Mouse (Mus musculus): ENCODE measurements around the gene Sema4a. TPM values are rescaled to one million over a fixed set of nuclear protein-coding genes. Genes with fewer than 3 reads are reported as not detected.
A peak's percentile ranks its signal among the peaks of the same experiment; 100 is the strongest.

Sema4a gene
- polyA plus RNA-seq, 1 experiment = 2.3 TPM

DNA sequence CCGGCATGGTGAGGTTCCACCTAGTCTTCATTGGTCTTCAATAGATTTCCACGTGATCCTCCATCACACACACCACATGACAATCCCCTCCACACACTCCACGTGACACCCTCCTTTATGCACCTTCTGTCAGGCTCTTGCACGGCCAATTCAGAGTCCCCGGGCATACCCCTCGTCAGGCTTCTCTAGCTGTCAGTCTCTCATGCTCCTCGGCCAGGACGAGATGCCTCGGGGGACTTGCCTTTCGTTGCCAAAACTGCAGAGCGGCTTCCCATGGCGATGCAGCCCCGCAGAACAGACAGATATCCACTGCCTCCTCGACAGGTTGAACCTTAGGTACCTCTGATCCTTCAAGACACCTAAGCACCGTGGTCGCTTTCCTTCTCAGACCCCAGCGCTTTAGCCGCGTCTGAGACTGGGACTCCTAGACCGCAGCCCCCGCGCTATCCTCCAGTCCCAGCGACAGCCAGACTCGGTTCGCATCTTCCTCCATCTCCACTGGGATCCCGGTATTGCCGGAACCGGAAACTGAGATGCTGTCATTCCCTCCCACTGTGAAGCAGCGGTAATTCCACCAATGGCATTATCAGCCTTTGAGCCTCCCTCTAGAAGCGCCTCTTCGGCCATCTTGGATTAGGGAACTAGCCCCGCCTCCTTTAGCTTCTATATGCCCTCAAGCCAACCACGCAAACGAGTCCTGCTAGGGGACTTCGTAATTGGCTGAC lies 36.2 kb downstream of the Sema4a start, which contains the start of gene Slc25a44:
Gene Slc25a44, minus strand, starts transcription at position 535 of the 725 bp plus-strand sequence.
- H3K27ac ChIP-seq (ENCODE audit: insufficient read depth, low read length) = no peak within 1 kb of the TSS
- H3K27me3 ChIP-seq (ENCODE audit: control insufficient read depth, insufficient read depth, low read length, poor library complexity, severe bottlenecking) = no peaks in the 10 kb centered on the region
- TF ChIP-seq POLR2A (IDR thresholded peaks at IDR 0.05; ENCODE audit: insufficient read depth, low read length) (no peak), CTCF (IDR thresholded peaks at IDR 0.05; ENCODE audit: low read depth, low read length) (no peak), EP300 (IDR thresholded peaks at IDR 0.05; ENCODE audit: insufficient read depth, low read depth, low read length) (no peak)

DNA sequence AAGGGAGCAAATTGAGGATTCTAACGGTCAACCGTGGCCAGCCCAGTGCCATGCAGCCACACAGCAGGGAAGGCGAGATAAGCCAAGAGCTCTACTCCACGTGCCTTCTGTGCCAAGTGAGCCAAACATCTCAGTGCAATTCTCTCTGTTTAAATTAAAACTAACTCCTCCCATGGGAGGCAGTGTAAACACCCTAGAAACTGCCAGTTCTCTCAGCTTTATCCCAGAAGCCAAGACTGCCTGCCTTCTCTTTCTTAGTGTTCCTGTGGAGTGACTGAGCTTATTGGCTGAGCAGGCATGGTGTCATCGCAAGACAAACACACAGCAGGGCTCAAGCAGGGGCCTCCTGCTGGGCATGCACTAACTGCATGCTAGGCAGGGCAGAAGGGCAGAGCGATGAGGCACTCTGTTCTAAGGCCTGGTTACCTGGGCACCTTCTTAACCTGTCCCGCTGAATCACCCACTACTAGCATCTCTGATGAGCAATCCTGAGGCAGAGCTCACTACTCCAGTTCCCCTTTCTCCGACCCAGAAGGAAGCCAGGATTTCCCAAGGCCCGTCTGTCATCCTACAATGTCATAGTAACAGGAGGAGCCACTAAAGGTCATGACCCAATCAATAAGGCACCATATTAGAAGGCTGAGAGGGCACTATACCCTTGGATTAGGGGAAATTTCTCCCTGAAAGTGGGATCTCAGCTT lies 38.8 kb downstream of the Sema4a start:
- no peak for TF ChIP-seq EP300 (IDR thresholded peaks at IDR 0.05; ENCODE audit: insufficient read depth, low read depth, low read length)
- no peak for TF ChIP-seq POLR2A (IDR thresholded peaks at IDR 0.05; ENCODE audit: insufficient read depth, low read length)
- no peak for TF ChIP-seq CTCF (IDR thresholded peaks at IDR 0.05; ENCODE audit: low read depth, low read length)
- H3K9me3 ChIP-seq (replicated peaks; ENCODE audit: control insufficient read depth, insufficient read depth, low read length, poor library complexity, severe bottlenecking) = no peaks in the 10 kb centered on the region
- H3K36me3 ChIP-seq (ENCODE audit: control insufficient read depth, insufficient read depth, low read length, poor library complexity, severe bottlenecking) = no peaks in the 10 kb centered on the region
- no peaks in the 10 kb centered on the region for H3K4me1 ChIP-seq (ENCODE audit: control insufficient read depth, insufficient read depth, low read length)
- no peak overlapping the region for H3K4me3 ChIP-seq (ENCODE audit: low read depth, low read length)
- H3K9ac ChIP-seq (ENCODE audit: low read depth, poor library complexity, severe bottlenecking) = no peak overlapping the region
- H3K27ac ChIP-seq (ENCODE audit: insufficient read depth, low read length) = no peak overlapping the region
- no peaks in the 10 kb centered on the region for H3K27me3 ChIP-seq (ENCODE audit: control insufficient read depth, insufficient read depth, low read length, poor library complexity, severe bottlenecking)

More for the DNA sequence above, 36.2 kb downstream of the Sema4a start, which contains the start of gene Slc25a44:
- H3K36me3 ChIP-seq (ENCODE audit: control insufficient read depth, insufficient read depth, low read length, poor library complexity, severe bottlenecking) = no peaks in the 10 kb centered on the region
- H3K9ac ChIP-seq (ENCODE audit: low read depth, poor library complexity, severe bottlenecking) = peak within 1 kb of the TSS; percentile 38
- peak within 1 kb of the TSS; percentile 83 for H3K4me3 ChIP-seq (ENCODE audit: low read depth, low read length)
- no peaks in the 10 kb centered on the region for H3K9me3 ChIP-seq (replicated peaks; ENCODE audit: control insufficient read depth, insufficient read depth, low read length, poor library complexity, severe bottlenecking)
- no peaks in the 10 kb centered on the region for H3K4me1 ChIP-seq (ENCODE audit: control insufficient read depth, insufficient read depth, low read length)

DNA sequence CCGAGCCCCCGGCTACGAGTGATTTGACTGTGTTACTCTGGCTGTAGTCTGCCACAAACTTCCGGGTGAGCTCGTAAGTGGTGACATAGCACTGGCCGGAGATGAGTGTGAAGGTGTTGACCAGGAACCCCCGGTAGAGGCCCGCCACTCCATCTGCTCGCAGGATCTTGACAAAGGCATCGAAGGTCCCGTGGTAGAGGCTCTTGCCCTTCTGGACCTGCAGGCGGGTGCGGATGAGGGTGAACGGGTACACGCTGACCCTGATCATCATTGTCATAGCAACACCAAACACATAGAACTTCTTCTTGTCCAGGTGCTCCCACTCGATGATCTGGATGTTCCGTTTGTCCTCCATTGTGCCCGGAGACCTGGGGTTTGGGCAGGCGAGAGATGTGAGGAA lies 40.2 kb downstream of the Sema4a start:
- Histone ChIP-seq H3K4me3 (ENCODE audit: low read depth, low read length) (no peak overlapping the region), H3K36me3 (ENCODE audit: control insufficient read depth, insufficient read depth, low read length, poor library complexity, severe bottlenecking) (no peaks in the 10 kb centered on the region), H3K27ac (ENCODE audit: insufficient read depth, low read length) (no peak overlapping the region), H3K9ac (ENCODE audit: low read depth, poor library complexity, severe bottlenecking) (no peak overlapping the region), H3K27me3 (ENCODE audit: control insufficient read depth, insufficient read depth, low read length, poor library complexity, severe bottlenecking) (no peaks in the 10 kb centered on the region), H3K4me1 (ENCODE audit: control insufficient read depth, insufficient read depth, low read length) (no peaks in the 10 kb centered on the region), H3K9me3 (replicated peaks; ENCODE audit: control insufficient read depth, insufficient read depth, low read length, poor library complexity, severe bottlenecking) (no peaks in the 10 kb centered on the region)
- TF ChIP-seq CTCF (IDR thresholded peaks at IDR 0.05; ENCODE audit: low read depth, low read length) (no peak), EP300 (IDR thresholded peaks at IDR 0.05; ENCODE audit: insufficient read depth, low read depth, low read length) (no peak), POLR2A (IDR thresholded peaks at IDR 0.05; ENCODE audit: insufficient read depth, low read length) (no peak)

DNA sequence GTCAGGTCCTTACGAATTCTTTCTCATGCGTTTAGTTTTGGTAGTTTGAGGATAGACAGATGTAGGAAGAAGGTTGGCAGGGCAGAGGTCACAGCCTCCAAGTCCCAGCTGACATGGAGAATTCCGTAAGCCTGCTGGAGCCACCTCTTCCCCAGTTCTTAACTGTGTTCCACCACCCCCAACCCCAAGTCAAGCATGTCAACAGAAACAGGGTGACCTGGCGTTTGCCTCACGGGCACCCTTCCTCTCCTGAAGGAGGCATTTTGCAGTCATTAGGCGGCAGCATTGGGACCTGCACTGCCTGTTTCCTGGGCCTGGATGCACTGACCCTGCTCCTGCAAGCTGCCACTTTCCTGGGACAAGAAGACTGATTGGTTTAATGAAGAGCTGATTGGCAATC lies 43.0 kb downstream of the Sema4a start:
- H3K36me3 ChIP-seq (ENCODE audit: control insufficient read depth, insufficient read depth, low read length, poor library complexity, severe bottlenecking) = no peaks in the 10 kb centered on the region
- H3K27ac ChIP-seq (ENCODE audit: insufficient read depth, low read length) = no peak overlapping the region
- H3K9me3 ChIP-seq (replicated peaks; ENCODE audit: control insufficient read depth, insufficient read depth, low read length, poor library complexity, severe bottlenecking) = no peaks in the 10 kb centered on the region
- H3K4me1 ChIP-seq (ENCODE audit: control insufficient read depth, insufficient read depth, low read length) = no peaks in the 10 kb centered on the region
- no peaks in the 10 kb centered on the region for H3K27me3 ChIP-seq (ENCODE audit: control insufficient read depth, insufficient read depth, low read length, poor library complexity, severe bottlenecking)
- no peak overlapping the region for H3K9ac ChIP-seq (ENCODE audit: low read depth, poor library complexity, severe bottlenecking)
- no peak overlapping the region for H3K4me3 ChIP-seq (ENCODE audit: low read depth, low read length)
- TF ChIP-seq POLR2A (IDR thresholded peaks at IDR 0.05; ENCODE audit: insufficient read depth, low read length) (no peak), EP300 (IDR thresholded peaks at IDR 0.05; ENCODE audit: insufficient read depth, low read depth, low read length) (no peak), CTCF (IDR thresholded peaks at IDR 0.05; ENCODE audit: low read depth, low read length) (no peak)

DNA sequence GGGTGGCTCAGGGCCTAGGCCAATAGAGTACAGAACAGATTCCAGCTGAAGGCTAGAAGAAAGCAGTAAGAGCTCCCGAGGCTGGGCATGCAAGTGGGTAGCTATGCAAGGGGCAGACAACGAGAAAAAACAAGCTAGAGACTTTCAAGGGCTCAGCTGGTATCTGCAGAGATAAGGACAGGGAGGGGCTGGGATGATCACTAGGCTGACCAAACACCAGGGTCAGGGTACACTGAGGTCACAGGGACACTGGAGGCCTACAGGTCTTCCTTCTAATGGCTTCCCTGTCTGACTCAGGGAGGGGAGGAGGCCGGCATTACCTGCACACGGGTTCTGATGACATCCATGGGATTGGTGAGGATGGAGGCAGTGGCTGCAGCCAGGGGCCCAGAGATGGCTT lies 45.3 kb downstream of the Sema4a start:
- Histone ChIP-seq H3K27ac (ENCODE audit: insufficient read depth, low read length) (no peak overlapping the region), H3K9me3 (replicated peaks; ENCODE audit: control insufficient read depth, insufficient read depth, low read length, poor library complexity, severe bottlenecking) (no peaks in the 10 kb centered on the region), H3K4me3 (ENCODE audit: low read depth, low read length) (no peak overlapping the region), H3K4me1 (ENCODE audit: control insufficient read depth, insufficient read depth, low read length) (peaks cover 2% of the 10 kb centered on the region), H3K9ac (ENCODE audit: low read depth, poor library complexity, severe bottlenecking) (no peak overlapping the region), H3K36me3 (ENCODE audit: control insufficient read depth, insufficient read depth, low read length, poor library complexity, severe bottlenecking) (no peaks in the 10 kb centered on the region), H3K27me3 (ENCODE audit: control insufficient read depth, insufficient read depth, low read length, poor library complexity, severe bottlenecking) (no peaks in the 10 kb centered on the region)
- no peak for TF ChIP-seq CTCF (IDR thresholded peaks at IDR 0.05; ENCODE audit: low read depth, low read length)
- TF ChIP-seq EP300 (IDR thresholded peaks at IDR 0.05; ENCODE audit: insufficient read depth, low read depth, low read length) = no peak
- TF ChIP-seq POLR2A (IDR thresholded peaks at IDR 0.05; ENCODE audit: insufficient read depth, low read length) = no peak

DNA sequence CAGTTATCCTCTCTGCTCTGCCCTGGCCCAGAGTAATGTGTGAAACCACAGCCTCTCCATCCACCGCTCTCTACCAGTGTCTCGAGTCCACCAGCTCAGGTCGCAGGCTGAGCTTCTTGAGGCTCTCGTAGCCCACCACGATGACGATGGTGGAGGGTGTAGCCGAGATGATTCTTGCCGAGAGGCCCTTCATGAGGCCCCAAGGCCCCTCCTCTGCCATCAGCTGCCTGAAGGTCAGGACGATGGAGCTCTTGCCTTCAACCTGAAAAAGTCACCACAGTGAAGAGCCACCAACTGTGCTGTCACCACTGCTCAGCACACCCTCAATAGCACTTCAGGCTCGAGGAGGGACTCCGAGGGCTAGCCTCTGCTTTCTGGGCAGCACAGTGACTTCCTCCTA lies 48.3 kb downstream of the Sema4a start:
- Histone ChIP-seq H3K9me3 (replicated peaks; ENCODE audit: control insufficient read depth, insufficient read depth, low read length, poor library complexity, severe bottlenecking) (no peaks in the 10 kb centered on the region), H3K4me1 (ENCODE audit: control insufficient read depth, insufficient read depth, low read length) (peaks cover 3% of the 10 kb centered on the region), H3K27ac (ENCODE audit: insufficient read depth, low read length) (no peak overlapping the region), H3K27me3 (ENCODE audit: control insufficient read depth, insufficient read depth, low read length, poor library complexity, severe bottlenecking) (no peaks in the 10 kb centered on the region), H3K36me3 (ENCODE audit: control insufficient read depth, insufficient read depth, low read length, poor library complexity, severe bottlenecking) (no peaks in the 10 kb centered on the region), H3K4me3 (ENCODE audit: low read depth, low read length) (no peak overlapping the region), H3K9ac (ENCODE audit: low read depth, poor library complexity, severe bottlenecking) (no peak overlapping the region)
- TF ChIP-seq EP300 (IDR thresholded peaks at IDR 0.05; ENCODE audit: insufficient read depth, low read depth, low read length) (no peak), POLR2A (IDR thresholded peaks at IDR 0.05; ENCODE audit: insufficient read depth, low read length) (no peak), CTCF (IDR thresholded peaks at IDR 0.05; ENCODE audit: low read depth, low read length) (no peak)
